Mouse (Mus musculus): ENCODE results near the gene Ccdc162. TPM values are rescaled to one million over a fixed set of nuclear protein-coding genes. Genes with fewer than 3 reads are reported as not detected.

Ccdc162 gene
- 2.2 and 3.0 TPM in 2 replicates for polyA plus RNA-seq (2015; fragmentation: Nextera tagmentation; extraction: Ambion mirVana)

GRCm38 (mm10) chr10:41716029-41716897, at the start of gene Ccdc162:
Ccdc162 (minus strand) TSS chr10:41716634.
- Histone ChIP-seq H3K4me1 (ENCODE audit: insufficient read depth, low read depth, low read length) (no peaks in the 10 kb centered on the region), H3K9me3 (ENCODE audit: low read length) (no peaks in the 10 kb centered on the region), H3K27me3 (replicated peaks; ENCODE audit: insufficient read depth, low read length) (no peaks in the 10 kb centered on the region), H3K27ac (ENCODE audit: low read length) (no peak within 1 kb of the TSS), H3K9ac (replicated peaks; ENCODE audit: low read depth) (no peak within 1 kb of the TSS), H3K36me3 (ENCODE audit: insufficient read depth, low read length) (no peaks in the 10 kb centered on the region), H3K4me3 (ENCODE audit: low read depth, low read length) (no peak within 1 kb of the TSS), H3K4me2 (replicated peaks; ENCODE audit: low read depth, low read length) (peak within 1 kb of the TSS; percentile 20; the same call in 1 of the 2 replicates)
- 54% methylated on average over 15 of the region's 15 CpGs for WGBS
- peak; percentile 82 for DNase-seq (ENCODE audit: low spot score)
- ATAC-seq: peak; percentile 65
- no peak for TF ChIP-seq CTCF (IDR thresholded peaks at IDR 0.05)
- no peak for TF ChIP-seq EP300 (IDR thresholded peaks at IDR 0.05)

GRCm38 (mm10) chr10:41765586-41765985, 49.2 kb upstream of the Ccdc162 start:
- Histone ChIP-seq H3K4me3 (ENCODE audit: low read depth, low read length) (no peak overlapping the region), H3K36me3 (ENCODE audit: insufficient read depth, low read length) (no peaks in the 10 kb centered on the region), H3K9ac (replicated peaks; ENCODE audit: low read depth) (no peak overlapping the region), H3K4me2 (replicated peaks; ENCODE audit: low read depth, low read length) (no peak overlapping the region), H3K27ac (ENCODE audit: low read length) (no peak overlapping the region), H3K9me3 (ENCODE audit: low read length) (no peaks in the 10 kb centered on the region), H3K4me1 (ENCODE audit: insufficient read depth, low read depth, low read length) (no peaks in the 10 kb centered on the region), H3K27me3 (replicated peaks; ENCODE audit: insufficient read depth, low read length) (no peaks in the 10 kb centered on the region)
- no peak for ATAC-seq
- WGBS: 89% methylated on average over 4 of the region's 4 CpGs
- TF ChIP-seq EP300 (IDR thresholded peaks at IDR 0.05) (no peak), CTCF (IDR thresholded peaks at IDR 0.05) (no peak)
- no peak for DNase-seq (ENCODE audit: low spot score)

DNA sequence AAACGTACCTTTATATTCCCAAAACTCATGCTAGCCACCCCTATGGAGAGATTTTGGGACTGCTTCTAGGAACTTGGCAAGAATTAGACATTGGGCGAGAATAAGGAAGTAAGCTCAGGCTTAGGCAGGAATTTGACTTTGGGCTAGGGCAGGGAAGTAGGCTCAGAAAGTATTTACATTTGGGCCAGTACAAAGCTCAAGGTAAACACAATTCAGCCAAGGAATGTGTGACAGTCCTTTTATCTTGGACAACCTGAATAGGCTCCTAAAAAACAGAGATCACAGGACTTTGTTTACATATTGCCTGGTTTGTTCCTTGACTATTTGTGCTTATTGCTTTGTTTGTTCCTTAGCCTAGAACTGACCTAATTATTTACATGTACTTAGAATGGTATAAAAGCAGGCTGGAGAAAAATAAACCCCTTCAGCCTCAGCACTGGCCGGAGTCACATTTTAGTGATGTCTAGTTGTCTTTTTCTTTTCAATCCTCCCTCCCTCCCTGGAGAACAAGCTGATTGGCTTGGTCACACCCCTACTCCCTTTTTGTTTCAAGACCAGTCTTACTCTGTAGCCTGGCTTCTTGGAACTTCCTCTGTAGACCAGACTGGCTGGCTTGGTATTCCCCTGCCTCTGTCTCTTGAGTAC, 47.4 kb upstream of the Ccdc162 start:
- DNase-seq (ENCODE audit: low spot score) (no peak), ATAC-seq (no peak)
- Histone ChIP-seq H3K27me3 (replicated peaks; ENCODE audit: insufficient read depth, low read length) (no peaks in the 10 kb centered on the region), H3K4me1 (ENCODE audit: insufficient read depth, low read depth, low read length) (no peaks in the 10 kb centered on the region), H3K36me3 (ENCODE audit: insufficient read depth, low read length) (no peaks in the 10 kb centered on the region), H3K9me3 (ENCODE audit: low read length) (no peaks in the 10 kb centered on the region), H3K4me2 (replicated peaks; ENCODE audit: low read depth, low read length) (no peak overlapping the region), H3K9ac (replicated peaks; ENCODE audit: low read depth) (no peak overlapping the region), H3K27ac (ENCODE audit: low read length) (no peak overlapping the region), H3K4me3 (ENCODE audit: low read depth, low read length) (no peak overlapping the region)
- TF ChIP-seq EP300 (IDR thresholded peaks at IDR 0.05) (no peak), CTCF (IDR thresholded peaks at IDR 0.05) (no peak)
- 54% methylated on average over 3 of the region's 3 CpGs for WGBS

DNA sequence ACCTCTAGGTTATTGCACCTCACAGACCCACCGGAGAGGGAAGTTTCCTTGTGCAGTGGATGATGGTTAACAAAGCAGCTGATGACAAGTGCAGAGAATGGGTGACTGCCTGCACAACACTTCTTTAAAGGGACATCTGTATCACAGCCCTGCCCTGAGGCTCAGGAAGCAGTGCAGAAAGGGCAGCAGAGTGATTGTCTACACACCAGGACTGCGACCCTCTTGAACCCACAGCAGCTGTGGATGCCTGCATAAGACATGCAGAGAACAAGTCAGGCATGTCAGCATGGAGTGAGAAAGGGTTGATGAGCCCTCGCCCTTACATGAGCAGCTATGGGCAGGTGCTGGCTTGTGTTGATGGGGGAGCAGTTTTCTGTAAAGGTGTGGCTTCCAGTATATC, 44.4 kb upstream of the Ccdc162 start:
- Histone ChIP-seq H3K36me3 (ENCODE audit: insufficient read depth, low read length) (no peaks in the 10 kb centered on the region), H3K27ac (ENCODE audit: low read length) (no peak overlapping the region), H3K27me3 (replicated peaks; ENCODE audit: insufficient read depth, low read length) (no peaks in the 10 kb centered on the region), H3K9ac (replicated peaks; ENCODE audit: low read depth) (no peak overlapping the region), H3K4me2 (replicated peaks; ENCODE audit: low read depth, low read length) (no peak overlapping the region), H3K4me1 (ENCODE audit: insufficient read depth, low read depth, low read length) (no peaks in the 10 kb centered on the region), H3K9me3 (ENCODE audit: low read length) (no peaks in the 10 kb centered on the region), H3K4me3 (ENCODE audit: low read depth, low read length) (no peak overlapping the region)
- WGBS: 77% methylated on average over 3 of the region's 3 CpGs
- DNase-seq (ENCODE audit: low spot score) (no peak), ATAC-seq (no peak)
- TF ChIP-seq EP300 (IDR thresholded peaks at IDR 0.05): no peak

DNA sequence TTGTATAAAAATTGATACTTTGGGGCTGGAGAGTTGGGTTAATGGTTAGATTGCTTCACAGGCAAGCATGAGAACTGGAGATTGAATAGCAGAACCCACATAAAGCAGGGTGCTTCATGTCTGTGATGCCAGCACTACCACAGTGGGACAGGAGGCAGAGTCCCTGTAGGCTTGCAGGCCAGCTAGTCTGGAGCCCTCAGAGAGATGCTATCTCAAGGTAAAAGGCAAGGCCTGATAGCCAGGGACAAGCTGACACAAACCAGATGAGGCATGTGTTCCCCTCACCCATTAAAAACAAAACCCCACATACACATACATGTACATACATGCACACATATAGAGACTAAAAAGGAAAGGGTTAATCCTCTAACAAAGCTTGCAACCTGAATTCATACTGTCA, 41.6 kb upstream of the Ccdc162 start:
- H3K27me3 ChIP-seq (replicated peaks; ENCODE audit: insufficient read depth, low read length): no peaks in the 10 kb centered on the region
- no peak overlapping the region for H3K9ac ChIP-seq (replicated peaks; ENCODE audit: low read depth)
- ATAC-seq (no peak), DNase-seq (ENCODE audit: low spot score) (no peak)
- no peak overlapping the region for H3K4me2 ChIP-seq (replicated peaks; ENCODE audit: low read depth, low read length)
- no peak overlapping the region for H3K4me3 ChIP-seq (ENCODE audit: low read depth, low read length)
- no peaks in the 10 kb centered on the region for H3K36me3 ChIP-seq (ENCODE audit: insufficient read depth, low read length)
- H3K9me3 ChIP-seq (ENCODE audit: low read length): no peaks in the 10 kb centered on the region
- H3K4me1 ChIP-seq (ENCODE audit: insufficient read depth, low read depth, low read length): no peaks in the 10 kb centered on the region
- no peak for TF ChIP-seq EP300 (IDR thresholded peaks at IDR 0.05)
- no peak for TF ChIP-seq CTCF (IDR thresholded peaks at IDR 0.05)
- no peak overlapping the region for H3K27ac ChIP-seq (ENCODE audit: low read length)

DNA sequence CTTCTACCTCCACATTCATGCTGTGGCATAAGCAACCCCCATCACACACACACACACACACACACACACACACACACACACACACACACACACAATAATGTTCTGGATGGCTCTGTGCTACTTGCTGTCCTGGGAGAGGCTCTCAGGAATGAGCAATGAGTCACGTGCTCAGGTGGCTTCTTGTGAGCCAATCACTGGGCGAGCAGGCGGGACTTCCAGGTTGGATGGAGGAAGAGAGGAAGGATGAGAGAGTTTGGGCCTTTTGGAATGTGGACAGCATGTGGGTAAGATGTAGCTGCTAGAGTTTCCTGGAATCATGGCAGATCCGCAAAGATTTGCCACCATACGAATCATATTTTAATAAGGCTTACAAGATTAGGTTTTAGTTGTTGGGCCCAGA, 40.8 kb upstream of the Ccdc162 start:
- H3K27me3 ChIP-seq (replicated peaks; ENCODE audit: insufficient read depth, low read length): no peaks in the 10 kb centered on the region
- no peak for DNase-seq (ENCODE audit: low spot score)
- no peak for ATAC-seq
- H3K9ac ChIP-seq (replicated peaks; ENCODE audit: low read depth): no peak overlapping the region
- 95% methylated on average over 5 of the region's 5 CpGs for WGBS
- no peak overlapping the region for H3K4me3 ChIP-seq (ENCODE audit: low read depth, low read length)
- H3K36me3 ChIP-seq (ENCODE audit: insufficient read depth, low read length): no peaks in the 10 kb centered on the region
- no peak overlapping the region for H3K27ac ChIP-seq (ENCODE audit: low read length)
- H3K4me2 ChIP-seq (replicated peaks; ENCODE audit: low read depth, low read length): no peak overlapping the region
- no peaks in the 10 kb centered on the region for H3K9me3 ChIP-seq (ENCODE audit: low read length)
- TF ChIP-seq EP300 (IDR thresholded peaks at IDR 0.05) (no peak), CTCF (IDR thresholded peaks at IDR 0.05) (no peak)
- no peaks in the 10 kb centered on the region for H3K4me1 ChIP-seq (ENCODE audit: insufficient read depth, low read depth, low read length)

Data from lung, postnatal 0 days (tissue).